Mouse (Mus musculus): ENCODE data around the gene Usp32.

GRCm38 (mm10) chr11:85175941-85176340, 36.0 kb upstream of the Usp32 start:
- TF ChIP-seq POLR2A (IDR thresholded peaks at IDR 0.05; ENCODE audit: low read depth, low read length) = no peak
- TF ChIP-seq CTCF (IDR thresholded peaks at IDR 0.05; ENCODE audit: extremely low read depth, insufficient read depth, insufficient read length, insufficient replicate concordance) = no peak
